Mouse (Mus musculus) cerebellum, adult 8-10 months (tissue): ENCODE measurements around the gene Stk10.
"Not testable (repeated sequence)": the region's sequence is repeated elsewhere in the genome, so short reads cannot be mapped to it uniquely, and the experiment has no call there.

ENCODE experiments used
- DNase-seq: peaks from one replicate; pipeline ENCODE4 v3.0.0; 2022

Stk10 gene

DNA sequence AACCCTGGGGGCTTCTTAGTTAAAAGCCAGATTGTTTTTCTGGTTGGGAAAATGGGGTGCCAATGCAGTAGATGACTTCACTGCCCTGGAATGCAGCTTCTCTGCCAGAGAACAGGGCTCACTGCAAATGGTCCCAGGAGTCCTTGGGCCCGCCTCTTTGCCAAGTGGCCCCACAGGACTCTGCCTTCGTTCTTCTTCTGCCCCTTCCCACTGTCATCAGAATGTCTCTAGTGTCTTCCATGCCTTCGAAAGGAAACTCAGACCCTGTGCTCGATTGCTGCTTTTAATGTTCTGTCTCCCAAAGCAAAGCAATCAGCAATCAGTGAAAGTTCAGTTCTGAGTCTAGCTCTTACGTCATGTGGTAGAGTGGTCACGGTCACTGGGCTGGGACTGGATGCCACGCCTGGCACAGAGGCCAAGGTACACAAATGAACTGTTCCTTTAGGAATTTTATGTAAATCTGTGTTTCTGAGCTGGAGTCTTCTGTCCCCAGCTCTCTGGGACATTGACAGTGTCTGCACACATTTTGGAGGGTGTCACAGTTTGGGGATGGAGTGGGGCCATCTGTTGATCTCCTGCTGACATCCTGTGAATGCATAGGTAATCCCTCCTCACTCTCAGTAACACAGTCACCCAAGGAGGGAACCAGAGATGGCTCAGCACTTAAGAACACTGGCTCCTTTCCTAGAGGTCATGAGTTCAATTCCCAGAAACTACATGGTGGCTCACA lies 72.2 kb downstream of the Stk10 start:
- no peak for DNase-seq

- DNase-seq = no peak
Measured at GRCm38 (mm10) chr11:32605907-32606306, 72.8 kb downstream of the Stk10 start.

- DNase-seq = no peak
Measured at GRCm38 (mm10) chr11:32607319-32607718, 74.2 kb downstream of the Stk10 start.

DNA sequence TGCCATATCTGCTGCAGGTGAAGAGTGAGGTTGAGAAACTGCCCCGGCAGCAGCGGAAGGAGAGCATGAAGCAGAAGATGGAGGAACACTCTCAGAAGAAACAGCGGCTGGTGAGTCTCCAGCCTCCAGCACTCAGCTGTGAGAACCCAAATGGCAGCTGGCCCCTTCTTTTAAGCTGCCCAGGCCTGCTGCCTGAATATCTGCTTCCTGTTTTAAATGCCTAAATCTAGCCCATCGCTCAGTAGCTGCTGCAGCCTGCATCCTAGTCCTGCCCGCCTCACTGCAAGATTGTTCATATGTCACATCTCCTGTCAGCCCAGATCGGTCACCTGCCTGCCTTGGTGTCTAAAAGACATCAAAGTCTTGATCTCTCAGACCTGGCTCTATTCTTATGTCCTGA lies 77.5 kb downstream of the Stk10 start:
- no peak for DNase-seq

DNA sequence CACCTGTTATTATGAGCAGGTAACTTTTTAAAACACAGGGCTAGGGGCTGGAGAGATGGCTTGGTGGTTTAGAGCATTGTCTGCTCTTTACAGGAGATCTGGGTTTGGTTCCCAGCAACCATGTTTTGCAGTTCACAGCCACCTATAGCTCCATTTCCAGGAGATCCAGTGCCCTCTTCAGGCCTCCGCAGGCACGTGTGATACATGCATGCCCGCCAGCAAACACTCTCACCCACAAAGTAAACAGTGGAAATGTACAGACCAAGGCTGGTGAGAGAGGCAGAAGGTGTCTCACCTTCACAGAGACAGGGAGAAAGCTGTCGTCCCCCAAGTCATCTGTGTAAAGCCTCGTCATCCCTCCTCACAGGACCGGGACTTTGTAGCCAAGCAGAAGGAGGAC lies 79.2 kb downstream of the Stk10 start:
- no peak for DNase-seq

DNA sequence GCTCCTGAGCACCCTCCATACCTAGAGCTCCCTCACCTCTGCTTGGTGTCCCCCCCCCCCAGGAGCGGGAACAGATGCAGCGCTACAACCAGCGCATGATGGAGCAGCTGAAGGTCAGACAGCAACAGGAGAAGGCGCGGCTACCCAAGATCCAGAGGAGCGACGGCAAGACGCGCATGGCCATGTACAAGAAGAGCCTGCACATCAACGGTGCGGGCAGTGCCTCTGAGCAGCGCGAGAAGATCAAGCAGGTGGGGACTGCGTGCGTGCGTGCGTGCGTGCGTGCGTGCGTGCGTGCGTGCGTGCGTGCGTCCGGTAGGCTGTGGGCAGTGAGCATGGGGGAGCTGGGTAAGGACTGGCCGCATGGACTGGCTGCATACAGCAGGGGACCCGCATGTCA lies 81.4 kb downstream of the Stk10 start:
- no peak for DNase-seq

DNA sequence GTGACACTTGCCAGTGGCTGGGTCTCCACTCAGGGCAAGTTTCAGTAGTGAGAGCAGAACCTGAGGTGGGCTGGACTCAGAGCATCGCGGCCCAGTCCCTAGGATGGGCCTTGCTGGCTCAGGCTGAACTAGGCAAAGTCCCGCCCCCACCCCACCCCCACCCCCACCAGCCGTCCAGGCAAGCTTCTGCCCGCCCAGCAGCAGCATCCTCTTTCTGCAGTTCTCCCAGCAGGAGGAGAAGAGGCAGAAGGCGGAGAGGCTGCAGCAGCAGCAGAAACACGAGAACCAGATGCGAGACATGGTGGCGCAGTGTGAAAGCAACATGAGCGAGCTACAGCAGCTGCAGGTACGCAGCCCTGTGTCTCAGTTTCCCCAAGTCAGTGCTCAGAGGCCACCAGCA lies 82.5 kb downstream of the Stk10 start:
- DNase-seq = no peak

DNA sequence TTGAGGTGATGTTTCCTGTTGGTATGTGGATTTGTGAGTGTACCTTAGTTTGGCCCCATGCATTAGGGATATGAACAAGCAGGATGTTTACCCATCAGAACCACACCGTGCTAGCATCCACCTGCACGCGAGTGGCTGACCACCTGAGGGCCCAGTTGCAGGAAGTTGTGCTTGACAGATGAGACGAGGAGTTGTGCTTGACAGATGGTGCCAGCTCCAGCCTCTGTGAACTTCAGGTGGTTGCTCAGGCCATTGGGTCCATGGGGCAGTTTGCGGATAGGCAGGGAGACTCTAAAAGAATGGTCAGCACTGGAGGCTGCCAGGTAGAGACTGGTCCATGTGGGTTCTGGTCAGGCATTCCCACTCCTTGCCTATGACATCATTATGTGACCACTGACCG lies 83.0 kb downstream of the Stk10 start:
- DNase-seq = no peak

- no peak for DNase-seq
Measured at GRCm38 (mm10) chr11:32618036-32618435, 84.9 kb downstream of the Stk10 start.

- not testable (repeated sequence) for DNase-seq
Measured at GRCm38 (mm10) chr11:32618641-32619040, 85.5 kb downstream of the Stk10 start.

GRCm38 (mm10) chr11:32619257-32619816 lies 86.2 kb downstream of the Stk10 start:
- peak; percentile 42 for DNase-seq

- DNase-seq = no peak
Measured at GRCm38 (mm10) chr11:32619866-32620456, 86.9 kb downstream of the Stk10 start.

GRCm38 (mm10) chr11:32621831-32622478 lies 88.8 kb downstream of the Stk10 start:
- DNase-seq = peak; percentile 97

DNA sequence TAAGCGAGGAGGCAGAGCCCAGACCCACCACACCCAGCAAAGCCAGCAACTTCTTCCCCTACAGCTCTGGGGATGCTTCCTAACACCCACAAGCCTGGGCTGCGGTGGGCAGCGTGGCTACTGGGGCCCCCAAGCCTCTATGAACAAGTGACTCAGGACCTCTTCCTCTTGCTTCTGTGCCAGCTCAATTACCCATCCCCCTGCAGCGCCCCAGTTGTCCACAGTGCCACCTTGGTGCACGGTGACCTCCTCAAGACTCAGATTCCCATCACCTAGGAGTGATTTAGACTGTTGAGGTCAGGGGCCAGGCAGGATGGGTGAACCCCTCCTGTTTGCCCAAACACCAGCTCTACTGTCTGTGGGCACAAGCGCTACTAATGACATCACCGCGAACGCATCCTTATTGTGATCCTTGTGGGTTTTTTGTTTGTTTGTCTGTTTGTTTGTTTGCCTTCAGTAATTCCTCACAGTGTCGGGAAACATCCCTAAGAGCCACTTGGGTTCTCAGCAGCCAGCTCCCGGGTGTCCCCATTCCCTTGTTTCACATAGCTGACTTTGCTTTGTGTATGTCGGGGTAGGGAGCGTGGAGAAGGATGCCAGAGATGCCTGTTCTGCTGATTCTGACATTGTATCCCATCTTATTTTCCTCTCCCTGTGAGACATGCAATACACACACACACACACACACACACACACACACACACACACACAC lies 89.5 kb downstream of the Stk10 start:
- no peak for DNase-seq

GRCm38 (mm10) chr11:32623236-32623635 lies 90.1 kb downstream of the Stk10 start:
- DNase-seq = peak; percentile 95

GRCm38 (mm10) chr11:32623912-32624311 lies 90.8 kb downstream of the Stk10 start:
- DNase-seq = peak; percentile 65

- peak; percentile 68 for DNase-seq
Measured at GRCm38 (mm10) chr11:32625677-32626076, 92.6 kb downstream of the Stk10 start.

DNA sequence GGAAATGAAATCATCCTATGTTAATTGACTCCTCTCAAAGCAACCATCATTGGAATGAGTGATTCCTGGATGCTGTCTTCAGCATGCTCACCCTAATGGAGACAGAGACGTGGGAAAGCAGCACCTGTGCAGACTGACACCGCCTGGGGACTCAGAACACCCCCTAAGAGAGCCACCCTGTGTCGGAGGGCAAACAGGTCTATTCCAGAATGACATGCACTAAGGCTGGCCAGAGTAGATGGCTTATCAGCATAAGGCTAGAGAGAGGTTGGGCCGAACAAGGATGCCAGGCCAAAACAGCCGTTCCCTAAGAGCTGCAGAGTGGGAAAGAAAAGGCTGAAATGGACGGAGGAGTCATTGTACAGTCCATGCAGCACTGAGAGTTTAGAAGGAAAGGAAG lies 93.0 kb downstream of the Stk10 start:
- DNase-seq = no peak

- DNase-seq = peak; percentile 51
Measured at GRCm38 (mm10) chr11:32627900-32628299, 94.8 kb downstream of the Stk10 start.

DNA sequence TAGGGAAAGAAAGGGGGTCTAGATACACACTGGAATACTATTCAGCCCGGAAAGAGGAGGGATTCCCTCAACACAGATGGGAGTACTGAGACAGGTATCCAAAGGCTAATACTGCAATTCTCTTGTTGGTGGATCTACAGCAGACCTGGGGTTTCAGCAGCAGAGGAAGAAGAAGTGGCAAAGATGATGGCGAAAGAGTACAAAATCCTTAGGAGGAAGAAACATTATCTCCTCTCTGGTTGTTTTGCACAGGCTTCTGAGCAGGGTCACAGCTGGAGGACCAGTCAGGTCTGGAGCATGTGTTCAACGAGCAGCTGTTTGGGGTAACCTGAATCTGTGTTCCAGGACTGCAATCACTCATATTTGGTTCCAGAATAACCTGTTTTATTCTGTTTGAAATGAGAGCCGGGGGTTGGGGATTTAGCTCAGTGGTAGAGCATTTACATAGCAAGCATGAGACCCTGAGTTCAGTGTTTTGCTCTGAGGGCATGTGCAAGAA lies 96.7 kb downstream of the Stk10 start:
- no peak for DNase-seq

GRCm38 (mm10) chr11:32632671-32633070 lies 99.6 kb downstream of the Stk10 start:
- no peak for DNase-seq

GRCm38 (mm10) chr11:32633542-32633941 lies 100.4 kb downstream of the Stk10 start:
- no peak for DNase-seq

DNA sequence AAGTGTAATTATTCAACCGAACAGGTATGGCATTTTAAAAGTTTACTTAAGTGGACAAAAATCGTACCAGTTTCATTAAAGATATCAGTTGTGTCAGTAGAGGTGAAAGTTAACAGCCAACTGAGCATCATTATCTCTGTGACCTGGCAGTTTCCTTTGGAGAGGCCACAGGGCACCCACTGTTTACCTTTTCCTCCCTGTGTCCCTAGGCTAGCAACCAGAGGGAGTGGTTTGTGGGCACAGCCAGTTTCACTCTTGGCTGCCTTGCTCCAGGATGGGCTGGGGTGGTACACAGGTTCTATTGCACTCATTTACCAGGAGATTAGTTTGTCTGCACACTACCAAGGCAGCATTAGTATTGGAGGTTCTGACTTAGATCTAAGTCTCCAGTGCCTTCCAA lies 101.0 kb downstream of the Stk10 start:
- no peak for DNase-seq
